Mouse (Mus musculus): ENCODE data around the gene Adat1. TPM values are rescaled to one million over a fixed set of nuclear protein-coding genes. Genes with fewer than 3 reads are reported as not detected.

Gene Adat1
- polyA plus RNA-seq, 1 experiment, result 22.3 TPM

DNA sequence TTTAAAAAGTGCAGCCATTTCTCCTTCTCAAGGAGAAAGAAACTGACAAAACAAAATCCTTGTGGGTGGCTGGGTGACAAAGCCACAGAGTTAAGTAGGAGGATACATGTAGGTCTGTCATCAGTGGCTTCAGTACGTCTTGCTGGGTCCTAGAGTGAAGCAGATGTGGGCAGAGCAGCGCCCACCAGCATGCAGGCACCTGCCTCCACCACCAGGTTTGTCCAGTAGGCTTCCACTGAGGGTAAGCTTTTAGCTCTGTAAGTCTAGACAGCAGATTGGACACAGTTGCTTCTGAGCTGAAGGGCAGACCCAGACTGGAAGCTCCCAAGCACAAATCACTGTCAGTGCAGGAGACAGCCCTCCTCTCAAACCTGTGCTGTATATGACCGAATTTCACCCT, 30.8 kb downstream of the Adat1 start:
- H3K4me3 ChIP-seq (ENCODE audit: low read depth, low read length), result no peak overlapping the region
- H3K27ac ChIP-seq (ENCODE audit: insufficient read depth, low read length), result no peak overlapping the region
- H3K9me3 ChIP-seq (replicated peaks; ENCODE audit: control insufficient read depth, insufficient read depth, low read length, poor library complexity, severe bottlenecking), result no peaks in the 10 kb centered on the region
- peaks cover 22% of the 10 kb centered on the region for H3K36me3 ChIP-seq (ENCODE audit: control insufficient read depth, insufficient read depth, low read length, poor library complexity, severe bottlenecking)
- TF ChIP-seq POLR2A (IDR thresholded peaks at IDR 0.05; ENCODE audit: insufficient read depth, low read length), result no peak
- no peak for TF ChIP-seq EP300 (IDR thresholded peaks at IDR 0.05; ENCODE audit: insufficient read depth, low read depth, low read length)
- no peak for TF ChIP-seq CTCF (IDR thresholded peaks at IDR 0.05; ENCODE audit: low read depth, low read length)
- peaks cover 7% of the 10 kb centered on the region for H3K4me1 ChIP-seq (ENCODE audit: control insufficient read depth, insufficient read depth, low read length)
- H3K9ac ChIP-seq (ENCODE audit: low read depth, poor library complexity, severe bottlenecking), result no peak overlapping the region
- no peaks in the 10 kb centered on the region for H3K27me3 ChIP-seq (ENCODE audit: control insufficient read depth, insufficient read depth, low read length, poor library complexity, severe bottlenecking)

DNA sequence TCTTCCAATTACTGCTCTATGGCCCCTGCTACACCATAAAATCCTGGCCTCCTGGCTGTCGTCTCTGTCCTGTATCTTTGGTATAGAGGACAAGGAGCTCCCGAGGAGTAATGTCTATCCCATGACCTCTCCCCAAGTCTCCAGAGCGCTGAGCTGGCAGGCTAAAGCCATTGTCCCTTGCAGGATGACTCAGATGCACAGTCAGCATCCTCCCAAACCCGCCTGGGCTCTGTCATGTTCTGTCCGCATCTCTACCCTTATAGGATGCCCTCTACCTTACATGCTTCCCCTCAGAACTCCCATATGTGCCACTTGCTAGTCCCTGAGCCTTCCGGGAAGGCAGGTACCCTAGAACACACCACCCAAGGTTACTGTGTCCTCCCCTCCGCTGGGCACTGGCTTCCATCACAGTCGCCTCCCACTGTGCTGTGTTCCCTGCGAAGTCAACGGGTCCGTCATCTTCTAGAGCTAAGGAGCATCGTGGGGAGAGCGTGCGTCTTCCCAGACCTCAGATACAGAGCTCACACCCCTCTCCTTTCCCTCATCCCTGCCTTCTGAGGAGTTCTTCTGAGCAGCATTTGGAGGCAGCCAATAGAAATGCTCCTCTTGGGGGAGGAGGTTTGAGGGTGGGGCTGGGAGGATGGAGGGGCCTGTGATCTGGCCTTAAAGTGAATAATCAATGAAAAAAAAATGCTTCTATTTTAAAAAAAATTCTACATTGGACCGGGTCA, 31.3 kb downstream of the Adat1 start:
- TF ChIP-seq EP300 (IDR thresholded peaks at IDR 0.05; ENCODE audit: insufficient read depth, low read depth, low read length), result no peak
- Histone ChIP-seq H3K4me1 (ENCODE audit: control insufficient read depth, insufficient read depth, low read length) (peaks cover 7% of the 10 kb centered on the region), H3K27me3 (ENCODE audit: control insufficient read depth, insufficient read depth, low read length, poor library complexity, severe bottlenecking) (no peaks in the 10 kb centered on the region), H3K36me3 (ENCODE audit: control insufficient read depth, insufficient read depth, low read length, poor library complexity, severe bottlenecking) (peaks cover 21% of the 10 kb centered on the region), H3K27ac (ENCODE audit: insufficient read depth, low read length) (no peak overlapping the region), H3K9me3 (replicated peaks; ENCODE audit: control insufficient read depth, insufficient read depth, low read length, poor library complexity, severe bottlenecking) (no peaks in the 10 kb centered on the region), H3K9ac (ENCODE audit: low read depth, poor library complexity, severe bottlenecking) (no peak overlapping the region), H3K4me3 (ENCODE audit: low read depth, low read length) (no peak overlapping the region)

GRCm38 (mm10) chr8:111957231-111957630, 34.9 kb downstream of the Adat1 start:
- peaks cover 5% of the 10 kb centered on the region for H3K4me1 ChIP-seq (ENCODE audit: control insufficient read depth, insufficient read depth, low read length)
- no peak overlapping the region for H3K27ac ChIP-seq (ENCODE audit: insufficient read depth, low read length)
- H3K9ac ChIP-seq (ENCODE audit: low read depth, poor library complexity, severe bottlenecking), result no peak overlapping the region
- TF ChIP-seq CTCF (IDR thresholded peaks at IDR 0.05; ENCODE audit: low read depth, low read length), result no peak
- no peak for TF ChIP-seq EP300 (IDR thresholded peaks at IDR 0.05; ENCODE audit: insufficient read depth, low read depth, low read length)
- no peak for TF ChIP-seq POLR2A (IDR thresholded peaks at IDR 0.05; ENCODE audit: insufficient read depth, low read length)
- H3K36me3 ChIP-seq (ENCODE audit: control insufficient read depth, insufficient read depth, low read length, poor library complexity, severe bottlenecking), result peaks cover 41% of the 10 kb centered on the region
- H3K9me3 ChIP-seq (replicated peaks; ENCODE audit: control insufficient read depth, insufficient read depth, low read length, poor library complexity, severe bottlenecking), result no peaks in the 10 kb centered on the region
- no peaks in the 10 kb centered on the region for H3K27me3 ChIP-seq (ENCODE audit: control insufficient read depth, insufficient read depth, low read length, poor library complexity, severe bottlenecking)
- no peak overlapping the region for H3K4me3 ChIP-seq (ENCODE audit: low read depth, low read length)

GRCm38 (mm10) chr8:111955879-111956278, 36.2 kb downstream of the Adat1 start:
- Histone ChIP-seq H3K4me1 (ENCODE audit: control insufficient read depth, insufficient read depth, low read length) (peaks cover 5% of the 10 kb centered on the region), H3K36me3 (ENCODE audit: control insufficient read depth, insufficient read depth, low read length, poor library complexity, severe bottlenecking) (peaks cover 53% of the 10 kb centered on the region), H3K27ac (ENCODE audit: insufficient read depth, low read length) (no peak overlapping the region), H3K27me3 (ENCODE audit: control insufficient read depth, insufficient read depth, low read length, poor library complexity, severe bottlenecking) (no peaks in the 10 kb centered on the region), H3K9ac (ENCODE audit: low read depth, poor library complexity, severe bottlenecking) (no peak overlapping the region), H3K9me3 (replicated peaks; ENCODE audit: control insufficient read depth, insufficient read depth, low read length, poor library complexity, severe bottlenecking) (no peaks in the 10 kb centered on the region), H3K4me3 (ENCODE audit: low read depth, low read length) (no peak overlapping the region)
- no peak for TF ChIP-seq POLR2A (IDR thresholded peaks at IDR 0.05; ENCODE audit: insufficient read depth, low read length)
- TF ChIP-seq CTCF (IDR thresholded peaks at IDR 0.05; ENCODE audit: low read depth, low read length), result no peak
- no peak for TF ChIP-seq EP300 (IDR thresholded peaks at IDR 0.05; ENCODE audit: insufficient read depth, low read depth, low read length)

- H3K27ac ChIP-seq (ENCODE audit: insufficient read depth, low read length), result no peak overlapping the region; the same call in 1 of the 2 replicates
- H3K36me3 ChIP-seq (ENCODE audit: control insufficient read depth, insufficient read depth, low read length, poor library complexity, severe bottlenecking), result peaks cover 54% of the 10 kb centered on the region
- H3K9ac ChIP-seq (ENCODE audit: low read depth, poor library complexity, severe bottlenecking), result no peak overlapping the region
- H3K27me3 ChIP-seq (ENCODE audit: control insufficient read depth, insufficient read depth, low read length, poor library complexity, severe bottlenecking), result no peaks in the 10 kb centered on the region
- H3K4me3 ChIP-seq (ENCODE audit: low read depth, low read length), result no peak overlapping the region
- TF ChIP-seq POLR2A (IDR thresholded peaks at IDR 0.05; ENCODE audit: insufficient read depth, low read length), result no peak
- no peak for TF ChIP-seq CTCF (IDR thresholded peaks at IDR 0.05; ENCODE audit: low read depth, low read length)
- TF ChIP-seq EP300 (IDR thresholded peaks at IDR 0.05; ENCODE audit: insufficient read depth, low read depth, low read length), result no peak
- no peaks in the 10 kb centered on the region for H3K9me3 ChIP-seq (replicated peaks; ENCODE audit: control insufficient read depth, insufficient read depth, low read length, poor library complexity, severe bottlenecking)
- H3K4me1 ChIP-seq (ENCODE audit: control insufficient read depth, insufficient read depth, low read length), result peaks cover 2% of the 10 kb centered on the region
Observed at GRCm38 (mm10) chr8:111954844-111955594, 37.1 kb downstream of the Adat1 start.

- Histone ChIP-seq H3K27ac (ENCODE audit: insufficient read depth, low read length) (no peak overlapping the region), H3K4me3 (ENCODE audit: low read depth, low read length) (no peak overlapping the region), H3K36me3 (ENCODE audit: control insufficient read depth, insufficient read depth, low read length, poor library complexity, severe bottlenecking) (peaks cover 54% of the 10 kb centered on the region), H3K27me3 (ENCODE audit: control insufficient read depth, insufficient read depth, low read length, poor library complexity, severe bottlenecking) (no peaks in the 10 kb centered on the region), H3K9me3 (replicated peaks; ENCODE audit: control insufficient read depth, insufficient read depth, low read length, poor library complexity, severe bottlenecking) (no peaks in the 10 kb centered on the region), H3K9ac (ENCODE audit: low read depth, poor library complexity, severe bottlenecking) (no peak overlapping the region), H3K4me1 (ENCODE audit: control insufficient read depth, insufficient read depth, low read length) (no peaks in the 10 kb centered on the region)
- TF ChIP-seq EP300 (IDR thresholded peaks at IDR 0.05; ENCODE audit: insufficient read depth, low read depth, low read length), result no peak
- no peak for TF ChIP-seq POLR2A (IDR thresholded peaks at IDR 0.05; ENCODE audit: insufficient read depth, low read length)
- no peak for TF ChIP-seq CTCF (IDR thresholded peaks at IDR 0.05; ENCODE audit: low read depth, low read length)
Observed at GRCm38 (mm10) chr8:111951936-111952335, 40.2 kb downstream of the Adat1 start.
